Mouse (Mus musculus) embryonic facial prominence, embryonic 13.5 days (tissue): Measurements from ENCODE around the gene Apod. TPM values are rescaled to one million over a fixed set of nuclear protein-coding genes. Genes with fewer than 3 reads are reported as not detected.

Experiments used
- ATAC-seq: fragments of 200-750 bp; cut with Nextera tagmentation; 2 replicates; pipeline ENCODE4 v1.8.0; 2017; ENCODE audit warnings: low read depth; ENCODE audit not compliant: insufficient number of reproducible peaks, insufficient read depth, low FRiP score, low TSS enrichment
- H3K27ac ChIP-seq: fragments of 300-500 bp; sonication (generic); 2 replicates; pipeline ENCODE4 v1.5.1; 2015; ENCODE audit warnings: moderate library complexity, mild to moderate bottlenecking, inconsistent platforms
- H3K27me3 ChIP-seq: fragments of 300-500 bp; sonication (generic); 2 replicates; pipeline ENCODE4 v1.6.1; 2015; ENCODE audit warnings: mild to moderate bottlenecking, inconsistent platforms
- H3K36me3 ChIP-seq: fragments of 300-500 bp; sonication (generic); 2 replicates; pipeline ENCODE4 v1.6.1; 2015; ENCODE audit warnings: mild to moderate bottlenecking, inconsistent platforms
- H3K4me1 ChIP-seq: fragments of 300-500 bp; sonication (generic); 2 replicates; pipeline ENCODE4 v1.6.1; 2015; ENCODE audit warnings: inconsistent platforms
- H3K4me2 ChIP-seq: fragments of 300-500 bp; sonication (generic); 2 replicates; pipeline ENCODE4 v1.6.1; 2015; ENCODE audit warnings: moderate library complexity, mild to moderate bottlenecking, inconsistent platforms
- H3K4me3 ChIP-seq: fragments of 300-500 bp; sonication (generic); 2 replicates; pipeline ENCODE4 v1.5.1; 2015; ENCODE audit warnings: mild to moderate bottlenecking, inconsistent platforms
- H3K9ac ChIP-seq: fragments of 300-500 bp; sonication (generic); 2 replicates; pipeline ENCODE4 v1.6.1; 2015; ENCODE audit warnings: mild to moderate bottlenecking, inconsistent platforms
- H3K9me3 ChIP-seq: fragments of 300-500 bp; sonication (generic); 2 replicates; pipeline ENCODE4 v1.6.1; 2016; ENCODE audit warnings: inconsistent platforms
- WGBS: fragments of 180-500 bp; shearing (Covaris S2); methylation state at CpG from one replicate; pipeline ENCODE4 v1.1.7; 2015; ENCODE audit warnings: mixed read lengths; 5-methylcytosine and 5-hydroxymethylcytosine counted together
- polyA plus RNA-seq: library from polyadenylated mRNA; unstranded; fragments of >200 nt; fragmentation: Nextera tagmentation; extraction: Ambion mirVana; gene quantifications from 2 replicates; pipeline ENCODE4 v1.2.1, GENCODE M21; 2015

Apod gene
- 66.5 and 81.1 TPM in 2 replicates for polyA plus RNA-seq

- Histone ChIP-seq H3K9ac (peak within 1 kb of the TSS; percentile 23; the same call in 1 of the 2 replicates), H3K4me1 (peaks cover 52% of the 10 kb centered on the region), H3K9me3 (no peaks in the 10 kb centered on the region), H3K4me3 (peak within 1 kb of the TSS; percentile 15), H3K27me3 (no peaks in the 10 kb centered on the region), H3K27ac (peak within 1 kb of the TSS; percentile 95), H3K4me2 (peak within 1 kb of the TSS; percentile 47), H3K36me3 (no peaks in the 10 kb centered on the region)
- 21% methylated on average over 9 of the region's 9 CpGs for WGBS
- peak; percentile 28; the same call in 1 of the 2 replicates for ATAC-seq
These were observed at the start of gene Apod for GRCm38 (mm10) chr16:31314497-31315233. Gene Apod (minus strand): TSS chr16:31314808.

GRCm38 (mm10) chr16:31363685-31364436 lies 49.3 kb upstream of the Apod start:
- no peak for ATAC-seq
- H3K4me3 ChIP-seq = no peak overlapping the region
- 78% methylated on average over 11 of the region's 11 CpGs for WGBS
- H3K4me1 ChIP-seq = no peaks in the 10 kb centered on the region
- H3K9ac ChIP-seq = no peak overlapping the region
- H3K36me3 ChIP-seq = no peaks in the 10 kb centered on the region
- H3K9me3 ChIP-seq = no peaks in the 10 kb centered on the region
- H3K27ac ChIP-seq = no peak overlapping the region
- H3K4me2 ChIP-seq = no peak overlapping the region
- no peaks in the 10 kb centered on the region for H3K27me3 ChIP-seq

GRCm38 (mm10) chr16:31359542-31359941 lies 44.9 kb upstream of the Apod start:
- H3K4me2 ChIP-seq = no peak overlapping the region
- no peaks in the 10 kb centered on the region for H3K9me3 ChIP-seq
- 58% methylated on average over 5 of the region's 5 CpGs for WGBS
- no peaks in the 10 kb centered on the region for H3K4me1 ChIP-seq
- peaks cover 4% of the 10 kb centered on the region; the same call in 1 of the 2 replicates for H3K27me3 ChIP-seq
- H3K27ac ChIP-seq = no peak overlapping the region
- H3K36me3 ChIP-seq = no peaks in the 10 kb centered on the region
- H3K4me3 ChIP-seq = no peak overlapping the region
- H3K9ac ChIP-seq = no peak overlapping the region
- no peak for ATAC-seq

GRCm38 (mm10) chr16:31358991-31359390 lies 44.4 kb upstream of the Apod start:
- WGBS = 41% methylated on average over 9 of the region's 9 CpGs
- no peak overlapping the region for H3K9ac ChIP-seq
- H3K4me3 ChIP-seq = no peak overlapping the region
- H3K27ac ChIP-seq = no peak overlapping the region
- ATAC-seq = no peak
- H3K27me3 ChIP-seq = peaks cover 8% of the 10 kb centered on the region; the same call in 1 of the 2 replicates
- H3K36me3 ChIP-seq = no peaks in the 10 kb centered on the region
- no peak overlapping the region for H3K4me2 ChIP-seq
- H3K4me1 ChIP-seq = no peaks in the 10 kb centered on the region
- H3K9me3 ChIP-seq = no peaks in the 10 kb centered on the region

- no peak overlapping the region for H3K27ac ChIP-seq
- H3K4me2 ChIP-seq = no peak overlapping the region
- no peaks in the 10 kb centered on the region for H3K4me1 ChIP-seq
- no peaks in the 10 kb centered on the region for H3K36me3 ChIP-seq
- H3K4me3 ChIP-seq = no peak overlapping the region
- no peaks in the 10 kb centered on the region for H3K9me3 ChIP-seq
- H3K27me3 ChIP-seq = peaks cover 10% of the 10 kb centered on the region; the same call in 1 of the 2 replicates
- H3K9ac ChIP-seq = no peak overlapping the region
- ATAC-seq = no peak
- 41% methylated on average over 15 of the region's 15 CpGs for WGBS
These were observed 44.0 kb upstream of the Apod start for GRCm38 (mm10) chr16:31358576-31358975.

- no peak for ATAC-seq
- no peak overlapping the region for H3K4me2 ChIP-seq
- H3K4me3 ChIP-seq = no peak overlapping the region
- H3K36me3 ChIP-seq = no peaks in the 10 kb centered on the region
- no peaks in the 10 kb centered on the region for H3K9me3 ChIP-seq
- no peaks in the 10 kb centered on the region for H3K4me1 ChIP-seq
- WGBS = 57% methylated on average over 6 of the region's 6 CpGs
- H3K27ac ChIP-seq = no peak overlapping the region
- H3K27me3 ChIP-seq = peaks cover 10% of the 10 kb centered on the region; the same call in 1 of the 2 replicates
- no peak overlapping the region for H3K9ac ChIP-seq
These were observed 41.3 kb upstream of the Apod start for GRCm38 (mm10) chr16:31355882-31356281.

GRCm38 (mm10) chr16:31354341-31355329 lies 40.0 kb upstream of the Apod start:
- no peaks in the 10 kb centered on the region for H3K4me1 ChIP-seq
- WGBS = 26% methylated on average over 17 of the region's 17 CpGs
- no peak overlapping the region for H3K27ac ChIP-seq
- no peaks in the 10 kb centered on the region for H3K9me3 ChIP-seq
- no peak overlapping the region for H3K4me3 ChIP-seq
- ATAC-seq = no peak
- no peak overlapping the region for H3K9ac ChIP-seq
- H3K36me3 ChIP-seq = no peaks in the 10 kb centered on the region
- H3K4me2 ChIP-seq = peak overlapping the region; percentile 18; the same call in 1 of the 2 replicates
- peaks cover 10% of the 10 kb centered on the region; the same call in 1 of the 2 replicates for H3K27me3 ChIP-seq

GRCm38 (mm10) chr16:31352996-31353395 lies 38.4 kb upstream of the Apod start:
- no peak for ATAC-seq

GRCm38 (mm10) chr16:31347581-31347980 lies 33.0 kb upstream of the Apod start:
- H3K4me1 ChIP-seq = peaks cover 10% of the 10 kb centered on the region
- H3K9me3 ChIP-seq = no peaks in the 10 kb centered on the region
- no peaks in the 10 kb centered on the region for H3K36me3 ChIP-seq
- H3K27ac ChIP-seq = no peak overlapping the region
- ATAC-seq = no peak
- no peaks in the 10 kb centered on the region for H3K27me3 ChIP-seq
- H3K4me3 ChIP-seq = peak overlapping the region; percentile 22; the same call in 1 of the 2 replicates
- H3K4me2 ChIP-seq = peak overlapping the region; percentile 49
- H3K9ac ChIP-seq = peak overlapping the region; percentile 55
- 9% methylated on average over 14 of the region's 14 CpGs for WGBS

More at GRCm38 (mm10) chr16:31352996-31353395, 38.4 kb upstream of the Apod start:
- Histone ChIP-seq H3K36me3 (no peaks in the 10 kb centered on the region), H3K27ac (no peak overlapping the region), H3K9me3 (no peaks in the 10 kb centered on the region), H3K4me2 (no peak overlapping the region), H3K4me3 (no peak overlapping the region), H3K9ac (no peak overlapping the region), H3K27me3 (peaks cover 10% of the 10 kb centered on the region; the same call in 1 of the 2 replicates), H3K4me1 (no peaks in the 10 kb centered on the region)
- WGBS = 61% methylated on average over 4 of the region's 4 CpGs

- Histone ChIP-seq H3K4me2 (no peak overlapping the region), H3K4me1 (peaks cover 12% of the 10 kb centered on the region), H3K9ac (no peak overlapping the region), H3K9me3 (no peaks in the 10 kb centered on the region), H3K27me3 (no peaks in the 10 kb centered on the region), H3K36me3 (no peaks in the 10 kb centered on the region), H3K4me3 (no peak overlapping the region), H3K27ac (no peak overlapping the region)
- WGBS = 30% methylated on average over 2 of the region's 2 CpGs
- no peak for ATAC-seq
These were observed 28.4 kb upstream of the Apod start for GRCm38 (mm10) chr16:31342966-31343365.

GRCm38 (mm10) chr16:31342556-31342955 lies 27.9 kb upstream of the Apod start:
- Histone ChIP-seq H3K4me3 (no peak overlapping the region), H3K9ac (no peak overlapping the region), H3K27me3 (no peaks in the 10 kb centered on the region), H3K27ac (no peak overlapping the region), H3K4me1 (peaks cover 9% of the 10 kb centered on the region), H3K9me3 (no peaks in the 10 kb centered on the region), H3K36me3 (no peaks in the 10 kb centered on the region), H3K4me2 (no peak overlapping the region)
- WGBS = 25% methylated on average over 5 of the region's 5 CpGs
- no peak for ATAC-seq
